Mouse (Mus musculus): Measurements from ENCODE around the gene Hoxb1.
A peak's percentile ranks its signal among the peaks of the same experiment; 100 is the strongest.

Gene Hoxb1

GRCm38 (mm10) chr11:96397806-96398335, 32.3 kb downstream of the Hoxb1 start:
- no peak for DNase-seq (ENCODE audit: low spot score in 2 of 2)

- DNase-seq (ENCODE audit: low spot score in 2 of 2), result peak in 1 of 2 experiments; percentile 64
Measured at GRCm38 (mm10) chr11:96399923-96400322, 34.4 kb downstream of the Hoxb1 start.

GRCm38 (mm10) chr11:96404016-96404604, 38.6 kb downstream of the Hoxb1 start:
- peak; percentile 46 to 49 for DNase-seq (ENCODE audit: low spot score in 2 of 2)

GRCm38 (mm10) chr11:96404831-96405230, 39.3 kb downstream of the Hoxb1 start:
- DNase-seq (ENCODE audit: low spot score in 2 of 2), result no peak

DNA sequence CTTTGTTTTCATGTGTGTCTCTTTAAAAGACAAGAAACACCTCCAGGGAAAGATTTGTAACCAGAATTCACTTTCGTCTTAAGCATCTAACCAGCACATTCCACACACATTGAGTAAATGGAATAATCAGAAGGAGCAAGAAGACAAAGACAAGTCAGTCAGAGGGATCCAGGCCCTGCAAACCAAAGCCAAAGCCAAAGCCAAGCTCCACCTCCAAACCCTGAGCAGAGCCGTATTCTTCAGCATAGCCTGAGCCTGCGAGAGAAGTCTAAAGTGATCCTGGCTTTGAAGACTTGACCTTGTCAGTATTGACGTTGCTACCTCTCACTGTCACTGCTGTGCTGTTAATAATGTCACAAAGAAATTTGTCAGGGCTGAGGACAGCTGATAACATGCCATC, 40.0 kb downstream of the Hoxb1 start:
- no peak for DNase-seq (ENCODE audit: low spot score in 2 of 2)

- peak; percentile 70 to 75 for DNase-seq (ENCODE audit: low spot score in 2 of 2)
Measured at GRCm38 (mm10) chr11:96407191-96408072, 41.9 kb downstream of the Hoxb1 start.

DNA sequence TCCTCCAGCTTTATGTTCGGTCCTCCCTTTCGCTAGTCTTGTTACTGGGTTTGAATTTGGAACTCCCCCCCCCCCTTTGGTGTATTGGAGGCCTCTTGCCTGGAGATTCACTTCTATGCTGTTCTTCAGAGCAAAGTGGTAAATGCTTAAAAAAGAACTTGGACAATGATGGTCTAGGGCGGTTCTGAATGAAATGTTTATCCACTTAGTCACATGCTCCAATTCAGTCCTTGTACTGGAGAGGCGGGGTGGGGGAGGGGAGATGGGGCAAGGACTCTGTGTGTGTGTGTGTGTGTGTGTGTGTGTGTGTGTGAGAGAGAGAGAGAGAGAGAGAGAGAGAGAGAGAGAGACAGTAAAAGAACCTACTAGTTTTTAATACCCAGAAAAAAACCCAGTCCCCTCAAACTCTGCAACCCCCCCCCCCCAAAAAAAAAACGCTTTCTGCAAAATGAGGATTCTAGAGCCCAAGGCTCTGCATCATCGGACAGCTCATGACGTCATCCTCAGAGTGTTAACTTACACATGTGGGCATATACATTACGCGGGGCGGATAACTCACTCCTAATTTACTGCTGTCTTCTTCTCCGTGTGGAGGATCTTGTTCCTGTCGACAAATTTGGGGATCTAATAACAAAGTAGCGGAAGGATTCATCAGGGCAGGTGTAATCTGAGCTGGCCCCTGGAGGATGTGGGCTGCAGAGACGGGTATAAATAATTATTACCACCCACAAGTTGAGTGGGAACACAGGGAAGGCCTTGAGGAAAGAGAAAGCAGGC, 42.9 kb downstream of the Hoxb1 start:
- DNase-seq (ENCODE audit: low spot score in 2 of 2), result no peak

- DNase-seq (ENCODE audit: low spot score in 2 of 2), result no peak
Measured at GRCm38 (mm10) chr11:96411019-96411418, 45.5 kb downstream of the Hoxb1 start.

- DNase-seq (ENCODE audit: low spot score in 2 of 2), result no peak
Measured at GRCm38 (mm10) chr11:96411934-96412333, 46.4 kb downstream of the Hoxb1 start.

GRCm38 (mm10) chr11:96412941-96413491, 47.5 kb downstream of the Hoxb1 start:
- no peak for DNase-seq (ENCODE audit: low spot score in 2 of 2)

DNA sequence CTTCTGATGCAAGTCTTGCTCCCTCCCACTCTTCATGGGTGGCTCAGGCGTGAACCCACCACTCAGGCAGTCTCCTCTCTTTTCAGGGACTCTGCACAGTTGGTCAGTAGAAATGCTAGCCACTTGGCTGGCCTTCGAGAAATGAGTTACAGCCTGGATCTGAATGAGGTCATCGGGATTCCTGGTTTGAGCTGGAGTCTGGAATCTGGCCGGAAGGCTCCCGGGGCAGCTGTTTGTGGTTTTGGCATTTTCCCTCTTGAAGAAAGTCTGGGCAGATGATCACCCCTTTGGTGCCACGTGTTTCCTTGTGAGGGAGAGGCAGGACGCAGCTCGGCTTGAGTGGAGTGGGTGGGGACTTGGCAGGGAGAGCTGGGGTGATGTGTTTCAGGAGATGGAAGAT, 48.0 kb downstream of the Hoxb1 start:
- peak in 1 of 2 experiments; percentile 61 for DNase-seq (ENCODE audit: low spot score in 2 of 2)

GRCm38 (mm10) chr11:96414002-96414401, 48.5 kb downstream of the Hoxb1 start:
- DNase-seq (ENCODE audit: low spot score in 2 of 2), result no peak
